Mouse (Mus musculus): ENCODE results near the gene Scube3.

The Scube3 gene

DNA sequence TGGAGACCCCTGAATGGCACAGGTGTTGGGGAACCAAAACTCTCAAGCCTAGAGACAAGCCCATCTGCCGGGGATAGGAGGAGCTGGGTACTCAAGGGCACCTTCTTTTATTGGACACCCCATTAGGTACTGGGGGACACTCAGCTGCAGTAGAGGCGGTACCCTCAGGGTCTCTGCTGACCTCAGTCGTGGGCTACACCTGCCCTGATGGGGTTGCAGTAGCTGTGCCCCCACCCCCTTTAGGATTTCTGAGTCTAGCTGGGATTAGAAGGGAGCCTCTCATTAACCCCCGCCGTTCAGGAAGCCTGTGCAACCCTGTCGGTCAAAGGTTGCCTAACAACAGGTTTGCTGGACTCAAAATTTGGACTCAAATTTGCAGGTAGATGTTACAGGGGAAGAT is 2.3 kb downstream of the Scube3 start:
- CTCF ChIA-PET, result interaction anchor here in 3 of 4 experiments (0.6 to 2.9 kb wide), 14 partner anchors 10 to 1078 kb away, joined by 3 to 17 read pairs (median 4); no protein-coding TSS in a partner anchor
- POLR2A ChIA-PET, result interaction anchor here in 3 of 4 experiments (0.6 to 17.6 kb wide), 19 partner anchors 8 to 588 kb away, joined by 3 to 255 read pairs (median 3); partner anchors contain the start of genes Fance (in 1 of the 3) and Hmga1 (in 1 of the 3)

DNA sequence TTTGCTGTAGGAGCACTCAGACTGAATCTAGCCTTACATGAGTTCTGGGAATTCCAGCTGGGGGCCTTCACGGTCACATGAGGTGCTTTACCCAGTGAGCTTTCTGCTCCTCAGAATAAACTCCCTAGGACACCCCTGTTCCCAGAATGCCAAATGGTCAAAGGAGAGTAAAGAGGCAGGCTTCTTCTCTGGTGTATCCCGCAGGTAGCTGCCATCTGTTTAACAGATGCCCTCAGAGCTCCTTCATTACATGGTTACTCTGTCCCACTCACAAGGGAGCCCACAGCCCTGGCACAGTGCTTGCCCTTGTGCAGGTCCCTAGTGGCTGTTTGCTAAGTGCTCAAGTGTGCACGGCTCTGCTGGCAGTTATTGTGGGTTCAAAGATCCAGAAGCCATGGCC is 6.3 kb downstream of the Scube3 start:
- ChIA-PET POLR2A (interaction anchor here (0.9 to 15.2 kb wide), 20 partner anchors 8 to 87 kb away, joined by 3 to 255 read pairs (median 4); partner anchors contain the start of genes Def6 (in 1 of the 4), Scube3 (in 1 of the 4) and Tcp11 (in 1 of the 4)), CTCF (interaction anchor here (0.6 to 4.3 kb wide), 13 partner anchors 10 to 292 kb away, joined by 3 to 18 read pairs (median 4); partner anchors contain the start of genes Def6 (in 1 of the 4) and Uhrf1bp1 (in 1 of the 4))

GRCm38 (mm10) chr17:28149734-28150133 is 7.8 kb downstream of the Scube3 start:
- POLR2A ChIA-PET, result interaction anchor here (0.5 to 15.2 kb wide), 41 partner anchors 8 to 594 kb away, joined by 3 to 255 read pairs (median 4); partner anchors contain the start of genes Def6 (in 3 of the 4), Scube3 (in 2 of the 4), Tcp11 (in 2 of the 4) and Hmga1 (in 1 of the 4)
- CTCF ChIA-PET, result interaction anchor here in 3 of 4 experiments (0.8 to 4.3 kb wide), 13 partner anchors 12 to 167 kb away, joined by 3 to 18 read pairs (median 4); partner anchors contain the start of gene Tcp11 (in 1 of the 3)

DNA sequence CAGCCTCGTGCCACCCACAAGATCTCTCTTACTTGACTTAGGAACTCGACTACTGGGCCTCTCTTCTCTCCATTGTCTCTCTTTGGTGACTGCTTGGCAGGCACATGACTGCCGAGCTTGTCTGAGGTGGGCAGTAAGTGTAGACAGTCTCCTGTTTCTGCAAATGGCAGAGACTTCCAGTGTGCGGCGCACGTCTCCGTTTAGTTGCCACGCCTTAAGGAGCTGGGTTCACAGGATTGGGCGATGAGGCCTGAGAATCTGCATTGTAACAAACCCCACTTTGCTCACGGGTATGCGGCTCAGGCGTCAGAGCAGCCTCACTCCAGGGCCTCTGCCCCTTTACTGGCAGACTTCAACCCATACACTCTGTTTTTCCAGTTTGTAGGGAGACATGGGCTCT is 8.5 kb downstream of the Scube3 start:
- ChIA-PET POLR2A (interaction anchor here (0.5 to 15.2 kb wide), 35 partner anchors 8 to 567 kb away, joined by 3 to 255 read pairs (median 4); partner anchors contain the start of genes Def6 (in 3 of the 4), Scube3 (in 2 of the 4) and Tcp11 (in 1 of the 4)), CTCF (interaction anchor here in 3 of 4 experiments (0.6 to 4.3 kb wide), 11 partner anchors 12 to 702 kb away, joined by 3 to 18 read pairs (median 5); partner anchors contain the start of gene Tcp11 (in 1 of the 3))

DNA sequence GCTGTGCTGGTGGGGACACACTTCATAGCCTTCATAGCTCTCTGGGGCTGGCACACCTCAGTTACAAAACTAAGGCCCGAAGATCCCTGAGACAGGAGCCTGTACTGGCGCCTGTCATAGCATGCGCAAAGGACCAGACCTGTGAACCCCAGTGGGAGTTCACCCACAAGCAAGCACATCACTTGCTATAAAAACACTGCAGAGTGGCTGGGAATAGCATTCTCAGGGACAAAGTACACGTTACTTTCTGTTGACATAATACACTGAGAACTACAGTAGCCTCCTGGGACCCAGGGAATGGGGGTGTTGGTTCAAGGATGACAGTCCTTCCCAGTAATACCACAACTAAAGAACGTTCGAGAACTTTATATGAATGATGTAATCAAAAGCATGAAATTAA is 11.2 kb downstream of the Scube3 start:
- CTCF ChIA-PET, result interaction anchor here in 1 of 4 experiments (1.7 kb wide), 1 partner anchor 9 kb away, joined by 4 read pairs; no protein-coding TSS in a partner anchor
- POLR2A ChIA-PET, result interaction anchor here in 2 of 4 experiments (1.7 to 15.2 kb wide), 3 partner anchors 12 to 55 kb away, joined by 4 to 255 read pairs (median 8); partner anchors contain the start of genes Scube3 (in 2 of the 2) and Def6 (in 1 of the 2)

- CTCF ChIA-PET, result interaction anchor here in 3 of 4 experiments (0.6 to 2.9 kb wide), 3 partner anchors 9 to 500 kb away, joined by 3 to 18 read pairs (median 4); no protein-coding TSS in a partner anchor
- POLR2A ChIA-PET, result interaction anchor here in 3 of 4 experiments (1.1 to 15.2 kb wide), 12 partner anchors 6 to 175 kb away, joined by 3 to 255 read pairs (median 4); partner anchors contain the start of genes Def6 (in 1 of the 3) and Scube3 (in 1 of the 3)
These were observed 13.0 kb downstream of the Scube3 start for GRCm38 (mm10) chr17:28154970-28155369.

- ChIA-PET CTCF (interaction anchor here in 3 of 4 experiments (0.6 to 0.7 kb wide), 3 partner anchors 66 to 888 kb away, joined by 5 to 8 read pairs (median 7); no protein-coding TSS in a partner anchor), POLR2A (interaction anchor here in 2 of 4 experiments (1.1 to 15.2 kb wide), 6 partner anchors 9 to 53 kb away, joined by 3 to 255 read pairs (median 4); partner anchors contain the start of gene Scube3 (in 1 of the 2))
These were observed 18.4 kb downstream of the Scube3 start for GRCm38 (mm10) chr17:28160361-28160760.

GRCm38 (mm10) chr17:28161310-28161881 is 19.5 kb downstream of the Scube3 start:
- CTCF ChIA-PET, result interaction anchor here in 1 of 4 experiments (0.7 kb wide), 1 partner anchor 418 kb away, joined by 3 read pairs; no protein-coding TSS in a partner anchor
- POLR2A ChIA-PET, result interaction anchor here in 2 of 4 experiments (0.6 to 8.5 kb wide), 5 partner anchors 10 to 26 kb away, joined by 3 to 41 read pairs (median 4); no protein-coding TSS in a partner anchor

GRCm38 (mm10) chr17:28163666-28164065 is 21.7 kb downstream of the Scube3 start:
- ChIA-PET POLR2A (interaction anchor here in 3 of 4 experiments (0.7 to 3.1 kb wide), 32 partner anchors 9 to 150 kb away, joined by 3 to 15 read pairs (median 4); partner anchors contain the start of genes Tcp11 (in 2 of the 3), Fance (in 1 of the 3) and Scube3 (in 1 of the 3)), CTCF (interaction anchor here (0.5 to 3.4 kb wide), 85 partner anchors 9 to 629 kb away, joined by 3 to 37 read pairs (median 4); partner anchors contain the start of genes Def6 (in 3 of the 4), Tcp11 (in 3 of the 4) and Scube3 (in 1 of the 4))

DNA sequence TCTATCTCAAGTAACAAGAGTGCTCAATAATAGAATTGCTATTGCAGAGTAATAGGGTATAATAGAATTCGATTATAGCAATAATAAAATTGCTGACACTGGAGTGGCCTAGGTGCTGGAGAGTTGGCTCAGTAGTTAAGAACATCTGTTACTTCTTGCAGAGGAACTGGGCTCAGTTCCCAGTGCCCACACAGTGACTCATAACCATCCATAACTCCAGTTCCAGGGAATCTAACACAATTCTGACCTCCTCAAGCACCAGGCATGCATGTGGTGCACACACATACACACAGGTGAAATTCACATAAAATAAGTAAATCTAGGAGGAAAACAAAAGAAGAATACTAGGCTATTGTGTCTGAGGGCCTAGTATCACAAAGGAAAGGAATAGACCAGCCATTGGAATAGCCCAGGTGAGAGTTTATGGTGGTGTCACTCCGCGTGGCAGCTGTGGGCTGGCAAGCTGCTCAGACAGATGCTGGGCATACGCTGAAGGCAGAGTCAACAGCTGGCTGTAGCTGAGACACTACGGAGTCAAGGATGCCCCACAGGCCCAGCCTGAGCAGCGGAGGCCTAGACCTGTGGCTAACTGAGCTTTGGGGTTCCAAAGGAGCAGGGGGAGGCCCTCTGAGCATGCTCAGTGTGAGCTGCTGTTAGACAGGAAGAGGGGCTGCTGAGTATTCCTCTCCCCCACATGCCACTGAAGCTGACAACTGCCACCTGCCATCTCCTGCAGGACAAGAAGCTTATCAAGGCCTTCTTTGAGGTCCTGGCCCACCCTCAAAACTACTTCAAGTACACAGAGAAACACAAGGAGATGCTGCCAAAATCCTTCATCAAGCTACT is 28.7 kb downstream of the Scube3 start:
- ChIA-PET POLR2A (interaction anchor here in 1 of 4 experiments (0.6 to 1.1 kb wide), 3 partner anchors 21 to 161 kb away, joined by 3 to 4 read pairs (median 3); no protein-coding TSS in a partner anchor), CTCF (interaction anchor here in 2 of 4 experiments (0.5 to 0.6 kb wide), 4 partner anchors 85 to 235 kb away, joined by 3 read pairs; no protein-coding TSS in a partner anchor)

DNA sequence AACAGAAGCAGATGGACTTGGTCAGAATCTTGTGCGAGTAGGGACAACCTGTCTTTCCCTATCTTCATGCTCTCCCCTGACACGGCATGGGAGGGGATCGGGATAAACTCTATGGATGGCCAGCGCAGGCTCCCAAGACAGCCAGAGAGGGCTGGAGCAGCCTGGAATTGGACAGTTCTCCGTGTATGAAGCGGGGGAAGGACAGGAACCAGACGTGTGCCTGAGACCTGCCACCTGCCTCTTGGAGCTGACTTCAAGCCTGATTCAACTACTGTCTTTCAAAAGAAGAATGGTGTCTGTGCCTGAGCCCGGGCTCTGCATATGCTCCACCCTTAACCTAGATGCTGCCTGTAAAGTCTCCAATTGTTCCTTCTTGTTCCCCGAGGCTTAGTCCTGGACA is 30.7 kb downstream of the Scube3 start:
- ChIA-PET POLR2A (interaction anchor here in 2 of 4 experiments (0.6 to 3.9 kb wide), 14 partner anchors 8 to 1591 kb away, joined by 3 to 13 read pairs (median 3); partner anchors contain the start of gene Def6 (in 1 of the 2)), CTCF (interaction anchor here (0.6 to 3.1 kb wide), 10 partner anchors 8 to 1154 kb away, joined by 3 to 14 read pairs (median 4); partner anchors contain the start of genes Def6 (in 1 of the 4) and Tcp11 (in 1 of the 4))

- ChIA-PET POLR2A (interaction anchor here in 2 of 4 experiments (0.5 to 1.0 kb wide), 3 partner anchors 10 to 173 kb away, joined by 3 to 9 read pairs (median 3); no protein-coding TSS in a partner anchor), CTCF (interaction anchor here in 2 of 4 experiments (0.6 kb wide), 2 partner anchors 83 to 130 kb away, joined by 3 to 5 read pairs; no protein-coding TSS in a partner anchor)
These were observed 35.0 kb downstream of the Scube3 start, which contains the start of gene Zfp523 for GRCm38 (mm10) chr17:28176775-28177539. Gene Zfp523, plus strand, starts transcription at chr17:28177129.

GRCm38 (mm10) chr17:28177540-28178046 is 35.7 kb downstream of the Scube3 start:
- CTCF ChIA-PET, result interaction anchor here in 1 of 4 experiments (0.6 kb wide), 2 partner anchors 380 to 579 kb away, joined by 4 read pairs; no protein-coding TSS in a partner anchor
- POLR2A ChIA-PET, result interaction anchor here in 3 of 4 experiments (0.6 to 1.0 kb wide), 6 partner anchors 15 to 546 kb away, joined by 3 to 6 read pairs (median 4); no protein-coding TSS in a partner anchor

- POLR2A ChIA-PET, result interaction anchor here in 1 of 4 experiments (0.6 to 1.0 kb wide), 2 partner anchors 82 to 151 kb away, joined by 3 to 5 read pairs; no protein-coding TSS in a partner anchor
These were observed 38.4 kb downstream of the Scube3 start for GRCm38 (mm10) chr17:28180331-28180730.

GRCm38 (mm10) chr17:28180783-28181544 is 39.0 kb downstream of the Scube3 start:
- POLR2A ChIA-PET, result interaction anchor here in 2 of 4 experiments (0.6 to 1.9 kb wide), 7 partner anchors 11 to 563 kb away, joined by 3 to 9 read pairs (median 4); partner anchors contain the start of gene Def6 (in 1 of the 2)
- CTCF ChIA-PET, result interaction anchor here (0.5 to 2.1 kb wide), 5 partner anchors 16 to 1444 kb away, joined by 3 to 11 read pairs (median 3); no protein-coding TSS in a partner anchor

More at GRCm38 (mm10) chr17:28180331-28180730, 38.4 kb downstream of the Scube3 start:
- CTCF ChIA-PET, result interaction anchor here in 1 of 4 experiments (0.9 kb wide), 1 partner anchor 16 kb away, joined by 3 read pairs; no protein-coding TSS in a partner anchor

Measured in embryonic stem cell, embryonic (primary cell).